Mouse (Mus musculus) lung, postnatal 0 days (tissue): ENCODE measurements around the gene Cd177. TPM values are rescaled to one million over a fixed set of nuclear protein-coding genes. Genes with fewer than 3 reads are reported as not detected.

ENCODE experiments used
- ATAC-seq: fragments of 200-750 bp; cut with Nextera tagmentation; 2 replicates; pipeline ENCODE4 v1.8.0; 2017; ENCODE audit warnings: moderate library complexity
- DNase-seq: peaks from one replicate; pipeline ENCODE4 v3.0.0-alpha.2; 2016; ENCODE audit warnings: low spot score
- H3K27ac ChIP-seq: fragments of 300-500 bp; sonication (generic); 2 replicates; pipeline ENCODE4 v1.5.1; 2014; ENCODE audit warnings: antibody characterized with exemption, mild to moderate bottlenecking, low read length, mixed read lengths
- H3K27me3 ChIP-seq: fragments of 300-500 bp; sonication (generic); replicated peaks from 2 replicates; pipeline ENCODE4 v1.6.1; 2014; ENCODE audit warnings: low read length, mixed read lengths; ENCODE audit not compliant: insufficient read depth
- H3K36me3 ChIP-seq: fragments of 300-500 bp; sonication (generic); 2 replicates; pipeline ENCODE4 v1.6.1; 2014; ENCODE audit warnings: low read length, mixed read lengths; ENCODE audit not compliant: insufficient read depth
- H3K4me1 ChIP-seq: fragments of 300-500 bp; sonication (generic); 2 replicates; pipeline ENCODE4 v1.6.1; 2014; ENCODE audit warnings: antibody characterized with exemption, low read depth, low read length, mixed read lengths; ENCODE audit not compliant: insufficient read depth
- H3K4me2 ChIP-seq: fragments of 300-500 bp; sonication (generic); replicated peaks from 2 replicates; pipeline ENCODE4 v1.6.1; 2014; ENCODE audit warnings: low read depth, mild to moderate bottlenecking, low read length, moderate library complexity, mixed read lengths
- H3K4me3 ChIP-seq: fragments of 300-500 bp; sonication (generic); 2 replicates; pipeline ENCODE4 v1.5.1; 2014; ENCODE audit warnings: low read depth, low read length
- H3K9ac ChIP-seq: fragments of 300-500 bp; sonication (generic); replicated peaks from 2 replicates; pipeline ENCODE4 v1.6.1; 2014; ENCODE audit warnings: low read depth, mild to moderate bottlenecking
- H3K9me3 ChIP-seq: fragments of 300-500 bp; sonication (generic); 2 replicates; pipeline ENCODE4 v1.6.1; 2016; ENCODE audit warnings: low read length, mixed read lengths
- CTCF ChIP-seq: IDR thresholded peaks from 2 replicates; pipeline ENCODE4 v1.5.1; 2016; ENCODE audit warnings: antibody characterized with exemption, mild to moderate bottlenecking
- EP300 ChIP-seq: IDR thresholded peaks from 2 replicates; pipeline ENCODE4 v1.6.1; 2016; ENCODE audit warnings: antibody characterized with exemption, mild to moderate bottlenecking, control low read depth
- WGBS: fragments of 180-500 bp; shearing (Covaris S2); extraction: QIAGEN DNeasy Blood & Tissue Kit; methylation state at CpG from one replicate; pipeline ENCODE4 v1.1.7; 2014; 5-methylcytosine and 5-hydroxymethylcytosine counted together
- polyA plus RNA-seq: library from polyadenylated mRNA; unstranded; fragments of >200 nt; fragmentation: Nextera tagmentation; extraction: Ambion mirVana; gene quantifications from 2 replicates; pipeline ENCODE4 v1.2.1, GENCODE M21; 2015

Cd177 gene
- polyA plus RNA-seq, 1 experiment from 2014 or later: 3.5 TPM

- ATAC-seq: no peak
These were observed 13.9 kb upstream of the Cd177 start for GRCm38 (mm10) chr7:24773942-24774535.

GRCm38 (mm10) chr7:24771361-24771760, 11.2 kb upstream of the Cd177 start:
- DNase-seq: no peak
- Histone ChIP-seq H3K4me3 (no peak overlapping the region), H3K36me3 (no peaks in the 10 kb centered on the region), H3K4me2 (no peak overlapping the region), H3K27ac (no peak overlapping the region), H3K9me3 (no peaks in the 10 kb centered on the region), H3K9ac (no peak overlapping the region), H3K4me1 (no peaks in the 10 kb centered on the region), H3K27me3 (no peaks in the 10 kb centered on the region)
- ATAC-seq: no peak
- TF ChIP-seq EP300 (no peak), CTCF (no peak)

More at GRCm38 (mm10) chr7:24773942-24774535, 13.9 kb upstream of the Cd177 start:
- Histone ChIP-seq H3K27ac (no peak overlapping the region), H3K36me3 (no peaks in the 10 kb centered on the region), H3K9me3 (no peaks in the 10 kb centered on the region), H3K4me3 (no peak overlapping the region), H3K27me3 (no peaks in the 10 kb centered on the region), H3K4me2 (no peak overlapping the region), H3K4me1 (no peaks in the 10 kb centered on the region), H3K9ac (no peak overlapping the region)
- DNase-seq: no peak
- TF ChIP-seq CTCF: no peak
- TF ChIP-seq EP300: no peak
- WGBS: 26% methylated on average over 3 of the region's 3 CpGs

GRCm38 (mm10) chr7:24762574-24762973, 2.5 kb upstream of the Cd177 start:
- no peak for ATAC-seq

GRCm38 (mm10) chr7:24761161-24761560, 1.1 kb upstream of the Cd177 start:
- Histone ChIP-seq H3K36me3 (no peaks in the 10 kb centered on the region), H3K27ac (no peak overlapping the region), H3K27me3 (no peaks in the 10 kb centered on the region), H3K4me1 (no peaks in the 10 kb centered on the region), H3K4me3 (no peak overlapping the region), H3K9me3 (no peaks in the 10 kb centered on the region), H3K9ac (no peak overlapping the region), H3K4me2 (no peak overlapping the region)
- TF ChIP-seq EP300 (no peak), CTCF (no peak)
- 47% methylated on average over 6 of the region's 6 CpGs for WGBS
- DNase-seq (no peak), ATAC-seq (no peak)

More at GRCm38 (mm10) chr7:24762574-24762973, 2.5 kb upstream of the Cd177 start:
- H3K4me2 ChIP-seq: no peak overlapping the region
- 74% methylated on average over 8 of the region's 8 CpGs for WGBS
- no peaks in the 10 kb centered on the region for H3K36me3 ChIP-seq
- no peaks in the 10 kb centered on the region for H3K4me1 ChIP-seq
- no peak overlapping the region for H3K27ac ChIP-seq
- no peak overlapping the region for H3K9ac ChIP-seq
- DNase-seq: no peak
- no peaks in the 10 kb centered on the region for H3K27me3 ChIP-seq
- no peak overlapping the region for H3K4me3 ChIP-seq
- H3K9me3 ChIP-seq: no peaks in the 10 kb centered on the region
- TF ChIP-seq EP300: no peak
- no peak for TF ChIP-seq CTCF

GRCm38 (mm10) chr7:24758520-24758919, 1.6 kb downstream of the Cd177 start:
- DNase-seq: no peak
- TF ChIP-seq CTCF (no peak), EP300 (no peak)
- no peak overlapping the region for H3K4me2 ChIP-seq
- no peak overlapping the region for H3K27ac ChIP-seq
- H3K27me3 ChIP-seq: no peaks in the 10 kb centered on the region
- H3K36me3 ChIP-seq: no peaks in the 10 kb centered on the region
- 50% methylated on average over 1 of the region's 1 CpGs for WGBS
- ATAC-seq: no peak
- no peaks in the 10 kb centered on the region for H3K9me3 ChIP-seq
- H3K4me3 ChIP-seq: no peak overlapping the region
- no peaks in the 10 kb centered on the region for H3K4me1 ChIP-seq
- no peak overlapping the region for H3K9ac ChIP-seq

GRCm38 (mm10) chr7:24753476-24753875, 6.6 kb downstream of the Cd177 start:
- H3K4me1 ChIP-seq: no peaks in the 10 kb centered on the region
- no peak overlapping the region for H3K4me3 ChIP-seq
- DNase-seq (no peak), ATAC-seq (no peak)
- H3K36me3 ChIP-seq: no peaks in the 10 kb centered on the region
- WGBS: 64% methylated on average over 5 of the region's 5 CpGs
- no peak overlapping the region for H3K9ac ChIP-seq
- no peak overlapping the region for H3K4me2 ChIP-seq
- TF ChIP-seq EP300 (no peak), CTCF (no peak)
- H3K9me3 ChIP-seq: no peaks in the 10 kb centered on the region
- H3K27me3 ChIP-seq: no peaks in the 10 kb centered on the region
- no peak overlapping the region for H3K27ac ChIP-seq

- no peak for ATAC-seq
- Histone ChIP-seq H3K9me3 (no peaks in the 10 kb centered on the region), H3K4me1 (no peaks in the 10 kb centered on the region)
These were observed 8.5 kb downstream of the Cd177 start for GRCm38 (mm10) chr7:24751610-24752009.

More at GRCm38 (mm10) chr7:24751610-24752009, 8.5 kb downstream of the Cd177 start:
- TF ChIP-seq EP300 (no peak), CTCF (no peak)
- 82% methylated on average over 2 of the region's 2 CpGs for WGBS
- DNase-seq: no peak
- Histone ChIP-seq H3K27ac (no peak overlapping the region), H3K36me3 (no peaks in the 10 kb centered on the region), H3K27me3 (no peaks in the 10 kb centered on the region), H3K9ac (no peak overlapping the region), H3K4me2 (no peak overlapping the region), H3K4me3 (no peak overlapping the region)
